8 mouse cellular contexts compared by ENCODE assay signal in genomic region chr11:68953903-68954302, GRCm38 (mm10). TPM values are rescaled to one million over a fixed set of nuclear protein-coding genes. Genes with fewer than 3 reads are reported as not detected.
DNase-seq lines count a peak whose midpoint lies in the region; ATAC-seq and TF ChIP-seq lines count a peak whose summit lies in the region.
"Had no signal": no experiment of that assay in that cellular context is flagged by ENCODE, and none has a peak within 500 bp of the region (broad histone marks: within the 10 kb centered on the region; RNA-seq: fewer than 3 reads in every experiment).

No protein-coding gene starts in this region.

- peaks cover 29% of the 10 kb centered on the region for H3K27me3 ChIP-seq in lung, embryonic 14.5 days (ENCODE audit: insufficient read depth, low read length)
- H3K27me3 ChIP-seq in forebrain, embryonic 16.5 days (replicated peaks; ENCODE audit: control insufficient read depth, insufficient read depth, low read length), result peaks cover 9% of the 10 kb centered on the region
- H3K27me3 ChIP-seq in liver, embryonic 11.5 days (replicated peaks; ENCODE audit: control insufficient read depth, insufficient read depth, low read length), result peaks cover 53% of the 10 kb centered on the region
- peaks cover 21% of the 10 kb centered on the region for H3K27me3 ChIP-seq in stomach, embryonic 16.5 days (ENCODE audit: control insufficient read depth, insufficient read depth, low read length)

- no peak for TF ChIP-seq CTCF in lung, embryonic 14.5 days (IDR thresholded peaks at IDR 0.05; ENCODE audit: low read depth)

- no peak for DNase-seq in lung, embryonic 14.5 days
- DNase-seq in lung, adult 18-20 months, result no peak
- DNase-seq in liver, embryonic 11.5 days (ENCODE audit: low spot score), result no peak
- DNase-seq in right cerebral cortex, postnatal 4 days, result no peak

- peak overlapping the region; percentile 70 for H3K4me2 ChIP-seq in lung, embryonic 14.5 days
- peak overlapping the region; percentile 63 for H3K4me2 ChIP-seq in forebrain, embryonic 16.5 days (ENCODE audit: low read length)
- peak overlapping the region; percentile 62 for H3K4me2 ChIP-seq in liver, embryonic 11.5 days
- peak overlapping the region; percentile 58; the same call in 1 of the 2 replicates for H3K4me2 ChIP-seq in stomach, embryonic 16.5 days (ENCODE audit: low read depth, low read length)

- H3K27ac ChIP-seq in lung, embryonic 14.5 days (ENCODE audit: low read depth), result no peak overlapping the region
- H3K27ac ChIP-seq in forebrain, embryonic 16.5 days (ENCODE audit: low read length), result no peak overlapping the region
- H3K27ac ChIP-seq in liver, embryonic 11.5 days (ENCODE audit: low read depth, low read length), result no peak overlapping the region
- H3K27ac ChIP-seq in stomach, embryonic 16.5 days (ENCODE audit: low read length), result no peak overlapping the region

- peak overlapping the region; percentile 39 for H3K4me3 ChIP-seq in lung, embryonic 14.5 days (ENCODE audit: low read depth, low read length)
- peak overlapping the region; percentile 45 for H3K4me3 ChIP-seq in forebrain, embryonic 16.5 days (replicated peaks; ENCODE audit: low read length)
- H3K4me3 ChIP-seq in liver, embryonic 11.5 days (ENCODE audit: low read depth, low read length), result peak overlapping the region; percentile 39
- H3K4me3 ChIP-seq in stomach, embryonic 16.5 days (replicated peaks; ENCODE audit: low read length), result peak overlapping the region; percentile 44
- H3K4me3 ChIP-seq: erythroblast, embryonic 14.5 days had no signal

- H3K4me1 ChIP-seq in lung, embryonic 14.5 days (ENCODE audit: insufficient read depth), result no peaks in the 10 kb centered on the region
- H3K4me1 ChIP-seq in forebrain, embryonic 16.5 days (replicated peaks; ENCODE audit: control insufficient read depth, insufficient read depth, low read length), result peaks cover 11% of the 10 kb centered on the region; the same call in 1 of the 2 replicates
- H3K4me1 ChIP-seq in liver, embryonic 11.5 days (replicated peaks; ENCODE audit: control insufficient read depth, insufficient read depth, low read length), result peaks cover 7% of the 10 kb centered on the region
- 0 out of 2 replicates have a peak, but pooled peaks cover 4% of the 10 kb centered on the region for H3K4me1 ChIP-seq in stomach, embryonic 16.5 days (ENCODE audit: control insufficient read depth, insufficient read depth, low read length)

- no peaks in the 10 kb centered on the region for H3K36me3 ChIP-seq in lung, embryonic 14.5 days (ENCODE audit: insufficient read depth)
- no peaks in the 10 kb centered on the region for H3K36me3 ChIP-seq in forebrain, embryonic 16.5 days (ENCODE audit: control insufficient read depth, insufficient read depth)
- no peaks in the 10 kb centered on the region for H3K36me3 ChIP-seq in liver, embryonic 11.5 days (ENCODE audit: control insufficient read depth, insufficient read depth, low read length)
- H3K36me3 ChIP-seq in stomach, embryonic 16.5 days (ENCODE audit: control insufficient read depth, insufficient read depth, low read length), result no peaks in the 10 kb centered on the region

- peak overlapping the region; percentile 18 for H3K9ac ChIP-seq in lung, embryonic 14.5 days
- H3K9ac ChIP-seq in forebrain, embryonic 16.5 days (replicated peaks; ENCODE audit: low read depth, low read length), result peak overlapping the region; percentile 55; the same call in 1 of the 2 replicates
- H3K9ac ChIP-seq in liver, embryonic 11.5 days (ENCODE audit: low read depth, low read length), result no peak overlapping the region
- H3K9ac ChIP-seq in stomach, embryonic 16.5 days (ENCODE audit: low read length), result 0 out of 2 replicates have a peak overlapping the region, but pooled peaks have one; percentile 66

- ATAC-seq in lung, embryonic 14.5 days (ENCODE audit: insufficient read depth), result no peak
- no peak for ATAC-seq in forebrain, embryonic 16.5 days
- ATAC-seq in liver, embryonic 11.5 days (replicated peaks; ENCODE audit: low FRiP score), result no peak
- ATAC-seq in stomach, embryonic 16.5 days (ENCODE audit: insufficient read depth, low FRiP score), result no peak
- ATAC-seq in CD4-positive, CD25-positive, alpha-beta regulatory T cell, adult 4 months, result no peak

- WGBS in lung, embryonic 14.5 days, result 9% methylated on average over 13 of the region's 13 CpGs
- WGBS in forebrain, embryonic 16.5 days, result 9% methylated on average over 13 of the region's 13 CpGs
- 23% methylated on average over 13 of the region's 13 CpGs for WGBS in liver, embryonic 11.5 days
- 14% methylated on average over 13 of the region's 13 CpGs for WGBS in stomach, embryonic 16.5 days

- no peaks in the 10 kb centered on the region for H3K9me3 ChIP-seq in lung, embryonic 14.5 days (ENCODE audit: low read depth, low read length)
- no peaks in the 10 kb centered on the region for H3K9me3 ChIP-seq in forebrain, embryonic 16.5 days (ENCODE audit: control insufficient read depth, low read length)
- no peaks in the 10 kb centered on the region for H3K9me3 ChIP-seq in liver, embryonic 11.5 days (ENCODE audit: control insufficient read depth, low read length)
- H3K9me3 ChIP-seq in stomach, embryonic 16.5 days (replicated peaks; ENCODE audit: control insufficient read depth, low read length), result no peaks in the 10 kb centered on the region

RNA-seq across cellular contexts. Expression of gene Arhgef15, which starts 3.4 kb away (rescaled TPM):
- 21.6 and 23.9 TPM in 2 replicates for polyA plus RNA-seq in lung, embryonic 14.5 days (2014; fragmentation: Nextera tagmentation; extraction: Ambion mirVana)
- polyA plus RNA-seq in forebrain, embryonic 16.5 days (2015; fragmentation: Nextera tagmentation; extraction: Ambion mirVana), result 8.2 and 12.8 TPM in 2 replicates
- polyA plus RNA-seq in liver, embryonic 11.5 days (2014; fragmentation: Nextera tagmentation; extraction: Ambion mirVana), result 5.8 and 6.8 TPM in 2 replicates
- 9.6 and 10.3 TPM in 2 replicates for polyA plus RNA-seq in stomach, embryonic 16.5 days (2015; fragmentation: Nextera tagmentation; extraction: Ambion mirVana)
- under 1 TPM; 0.16 to 0.19 TPM for polyA plus RNA-seq in CD4-positive, CD25-positive, alpha-beta regulatory T cell, adult 4 months (2017; shearing (Covaris generic))
- polyA plus RNA-seq: erythroblast, embryonic 14.5 days had no signal

RNA-seq across cellular contexts. Expression of gene Slc25a35, which starts 14.0 kb away (rescaled TPM):
- 3.9 and 4.0 TPM in 2 replicates for polyA plus RNA-seq in lung, embryonic 14.5 days (2014; fragmentation: Nextera tagmentation; extraction: Ambion mirVana)
- polyA plus RNA-seq in forebrain, embryonic 16.5 days (2015; fragmentation: Nextera tagmentation; extraction: Ambion mirVana), result 0.86 and 1.0 TPM in 2 replicates
- polyA plus RNA-seq in liver, embryonic 11.5 days (2014; fragmentation: Nextera tagmentation; extraction: Ambion mirVana), result 1.4 and 1.7 TPM in 2 replicates
- polyA plus RNA-seq in stomach, embryonic 16.5 days (2015; fragmentation: Nextera tagmentation; extraction: Ambion mirVana), result 5.2 and 6.3 TPM in 2 replicates
- polyA plus RNA-seq in CD4-positive, CD25-positive, alpha-beta regulatory T cell, adult 4 months (2017; shearing (Covaris generic)), result 10 to 100 TPM in 1 of 2 experiments, 1 to 10 TPM in 1; 5.0 to 10.7 TPM
- polyA plus RNA-seq: erythroblast, embryonic 14.5 days had no signal

RNA-seq across cellular contexts. Expression of gene Rangrf, which starts 21.1 kb away (rescaled TPM):
- polyA plus RNA-seq in lung, embryonic 14.5 days (2014; fragmentation: Nextera tagmentation; extraction: Ambion mirVana), result 49.9 TPM in 2 replicates
- 28.9 and 34.5 TPM in 2 replicates for polyA plus RNA-seq in forebrain, embryonic 16.5 days (2015; fragmentation: Nextera tagmentation; extraction: Ambion mirVana)
- polyA plus RNA-seq in liver, embryonic 11.5 days (2014; fragmentation: Nextera tagmentation; extraction: Ambion mirVana), result 94.4 and 97.5 TPM in 2 replicates
- 46.7 and 57.6 TPM in 2 replicates for polyA plus RNA-seq in stomach, embryonic 16.5 days (2015; fragmentation: Nextera tagmentation; extraction: Ambion mirVana)
- 10 to 100 TPM; 36.9 to 71.7 TPM for polyA plus RNA-seq in CD4-positive, CD25-positive, alpha-beta regulatory T cell, adult 4 months (2017; shearing (Covaris generic))

RNA-seq across cellular contexts. Expression of gene Odf4, which starts 27.0 kb away (rescaled TPM):
- not detected in 2 replicates for polyA plus RNA-seq in lung, embryonic 14.5 days (2014; fragmentation: Nextera tagmentation; extraction: Ambion mirVana)
- 0.35 TPM in 1 of 2 replicates, not detected in the other for polyA plus RNA-seq in forebrain, embryonic 16.5 days (2015; fragmentation: Nextera tagmentation; extraction: Ambion mirVana)
- polyA plus RNA-seq in liver, embryonic 11.5 days (2014; fragmentation: Nextera tagmentation; extraction: Ambion mirVana), result not detected in 2 replicates
- 0.30 TPM in 1 of 2 replicates, not detected in the other for polyA plus RNA-seq in stomach, embryonic 16.5 days (2015; fragmentation: Nextera tagmentation; extraction: Ambion mirVana)
- polyA plus RNA-seq in CD4-positive, CD25-positive, alpha-beta regulatory T cell, adult 4 months (2017; shearing (Covaris generic)), result not detected
- polyA plus RNA-seq: erythroblast, embryonic 14.5 days had no signal

RNA-seq across cellular contexts. Expression of gene Rpl26, which starts 52.5 kb away (rescaled TPM):
- 1,103 and 1,167 TPM in 2 replicates for polyA plus RNA-seq in lung, embryonic 14.5 days (2014; fragmentation: Nextera tagmentation; extraction: Ambion mirVana)
- 554 and 607 TPM in 2 replicates for polyA plus RNA-seq in forebrain, embryonic 16.5 days (2015; fragmentation: Nextera tagmentation; extraction: Ambion mirVana)
- polyA plus RNA-seq in liver, embryonic 11.5 days (2014; fragmentation: Nextera tagmentation; extraction: Ambion mirVana), result 1,252 and 1,388 TPM in 2 replicates
- polyA plus RNA-seq in stomach, embryonic 16.5 days (2015; fragmentation: Nextera tagmentation; extraction: Ambion mirVana), result 885 and 932 TPM in 2 replicates
- polyA plus RNA-seq in CD4-positive, CD25-positive, alpha-beta regulatory T cell, adult 4 months (2017; shearing (Covaris generic)), result 1,000 to 10,000 TPM; 1,826 to 2,291 TPM
